Mouse (Mus musculus) neural tube, embryonic 11.5 days (tissue): ENCODE data around the gene Adora1. TPM values are rescaled to one million over a fixed set of nuclear protein-coding genes. Genes with fewer than 3 reads are reported as not detected.

Source experiments
- ATAC-seq: fragments of 200-750 bp; cut with Nextera tagmentation; 2 replicates; pipeline ENCODE4 v1.8.0; 2017; ENCODE audit warnings: moderate number of reproducible peaks, mild to moderate bottlenecking, moderate TSS enrichment, moderate library complexity; ENCODE audit not compliant: insufficient read depth, low FRiP score, low TSS enrichment
- DNase-seq: peaks from one replicate; pipeline ENCODE4 v3.0.0-alpha.2; 2015; ENCODE audit warnings: low spot score
- H3K27ac ChIP-seq: fragments of 300-500 bp; sonication (generic); 2 replicates; pipeline ENCODE4 v1.5.1; 2014; ENCODE audit warnings: low read depth, mild to moderate bottlenecking, low read length
- H3K27me3 ChIP-seq: fragments of 300-500 bp; sonication (generic); 2 replicates; pipeline ENCODE4 v1.6.1; 2014; ENCODE audit warnings: mild to moderate bottlenecking, low read length, mixed read lengths; ENCODE audit not compliant: control insufficient read depth, insufficient read depth
- H3K36me3 ChIP-seq: fragments of 300-500 bp; sonication (generic); 2 replicates; pipeline ENCODE4 v1.6.1; 2014; ENCODE audit warnings: mild to moderate bottlenecking, low read length, moderate library complexity, mixed read lengths; ENCODE audit not compliant: control insufficient read depth, insufficient read depth
- H3K4me1 ChIP-seq: fragments of 300-500 bp; sonication (generic); 2 replicates; pipeline ENCODE4 v1.6.1; 2014; ENCODE audit warnings: low read length, mixed read lengths; ENCODE audit not compliant: control insufficient read depth, insufficient read depth
- H3K4me2 ChIP-seq: fragments of 300-500 bp; sonication (generic); 2 replicates; pipeline ENCODE4 v1.6.1; 2014; ENCODE audit warnings: low read depth, mild to moderate bottlenecking, moderate library complexity
- H3K4me3 ChIP-seq: fragments of 300-500 bp; sonication (generic); 2 replicates; pipeline ENCODE4 v1.5.1; 2014; ENCODE audit warnings: low read depth, low read length
- H3K9ac ChIP-seq: fragments of 300-500 bp; sonication (generic); 2 replicates; pipeline ENCODE4 v1.6.1; 2014; ENCODE audit warnings: mild to moderate bottlenecking, low read length
- H3K9me3 ChIP-seq: fragments of 300-500 bp; sonication (generic); 2 replicates; pipeline ENCODE4 v1.6.1; 2016; ENCODE audit warnings: low read length; ENCODE audit not compliant: control insufficient read depth
- WGBS: fragments of 180-500 bp; shearing (Covaris S2); extraction: QIAGEN DNeasy Blood & Tissue Kit; methylation state at CpG from one replicate; pipeline ENCODE4 v1.1.7; 2014; 5-methylcytosine and 5-hydroxymethylcytosine counted together
- polyA plus RNA-seq: library from polyadenylated mRNA; unstranded; fragments of >200 nt; fragmentation: Nextera tagmentation; extraction: Ambion mirVana; gene quantifications from 2 replicates; pipeline ENCODE4 v1.2.1, GENCODE M21; 2014

Gene Adora1
- polyA plus RNA-seq, 1 experiment from 2014 or later = 1.4 TPM

- no peak overlapping the region for H3K4me3 ChIP-seq
- H3K4me1 ChIP-seq = no peaks in the 10 kb centered on the region
- H3K9ac ChIP-seq = no peak overlapping the region
- H3K36me3 ChIP-seq = no peaks in the 10 kb centered on the region
- ATAC-seq = no peak
- WGBS = 75% methylated on average over 14 of the region's 14 CpGs
- H3K4me2 ChIP-seq = no peak overlapping the region
- H3K27ac ChIP-seq = no peak overlapping the region
- DNase-seq = no peak
- no peaks in the 10 kb centered on the region for H3K9me3 ChIP-seq
- no peaks in the 10 kb centered on the region for H3K27me3 ChIP-seq
These were observed 67.6 kb downstream of the Adora1 start for GRCm38 (mm10) chr1:134167416-134168305.

DNA sequence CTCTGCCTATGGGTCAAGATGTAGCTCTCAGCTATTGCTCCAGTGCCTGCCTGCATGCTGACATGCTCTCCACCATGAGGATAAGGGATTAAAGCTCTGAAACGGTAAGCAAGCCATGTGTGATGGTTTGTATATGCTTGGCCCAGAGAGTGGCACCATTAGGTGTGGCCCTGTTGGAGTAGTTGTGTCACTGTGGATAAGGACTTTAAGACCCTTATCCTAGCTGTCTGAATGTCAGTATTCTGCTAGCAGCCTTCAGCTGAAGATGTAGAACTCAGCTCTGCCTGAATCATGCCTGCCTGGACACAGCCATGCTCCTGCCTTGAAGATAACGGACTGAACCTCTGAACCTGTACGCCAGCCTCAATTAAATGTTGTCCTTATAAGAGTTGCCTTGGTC lies 68.7 kb downstream of the Adora1 start:
- no peak for DNase-seq
- WGBS = 91% methylated on average over 3 of the region's 3 CpGs
- Histone ChIP-seq H3K36me3 (no peaks in the 10 kb centered on the region), H3K9me3 (no peaks in the 10 kb centered on the region), H3K9ac (no peak overlapping the region), H3K27ac (no peak overlapping the region), H3K27me3 (no peaks in the 10 kb centered on the region), H3K4me2 (no peak overlapping the region), H3K4me3 (no peak overlapping the region), H3K4me1 (no peaks in the 10 kb centered on the region)
- ATAC-seq = no peak

DNA sequence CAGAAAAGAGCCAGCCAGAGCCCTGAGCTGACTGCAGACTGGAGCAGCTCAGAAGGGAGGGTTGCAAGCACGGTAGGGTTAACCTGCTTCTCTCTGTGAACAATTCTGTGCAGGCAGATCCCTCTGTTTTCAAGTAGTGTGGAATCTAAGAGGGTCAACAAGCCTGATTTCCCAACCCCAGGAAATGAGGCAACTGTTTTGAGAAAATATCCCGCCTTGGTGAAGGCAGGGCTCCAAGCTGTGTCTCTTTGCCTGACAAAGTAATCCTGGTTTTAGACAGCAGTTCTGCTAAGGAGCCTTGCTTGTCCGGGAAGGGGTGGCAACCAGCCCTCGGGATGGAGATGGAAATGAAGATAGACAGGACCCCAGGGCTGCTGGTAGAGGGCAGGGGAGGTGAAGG lies 70.8 kb downstream of the Adora1 start:
- H3K4me2 ChIP-seq = no peak overlapping the region
- no peaks in the 10 kb centered on the region for H3K4me1 ChIP-seq
- WGBS = 75% methylated on average over 4 of the region's 4 CpGs
- H3K36me3 ChIP-seq = no peaks in the 10 kb centered on the region
- ATAC-seq (no peak), DNase-seq (no peak)
- no peaks in the 10 kb centered on the region for H3K9me3 ChIP-seq
- no peak overlapping the region for H3K9ac ChIP-seq
- no peaks in the 10 kb centered on the region for H3K27me3 ChIP-seq
- no peak overlapping the region for H3K4me3 ChIP-seq
- no peak overlapping the region for H3K27ac ChIP-seq

- Histone ChIP-seq H3K27ac (no peak overlapping the region), H3K4me2 (no peak overlapping the region), H3K27me3 (no peaks in the 10 kb centered on the region), H3K9me3 (no peaks in the 10 kb centered on the region), H3K4me3 (no peak overlapping the region), H3K4me1 (no peaks in the 10 kb centered on the region), H3K36me3 (no peaks in the 10 kb centered on the region), H3K9ac (no peak overlapping the region)
- WGBS = 89% methylated on average over 7 of the region's 7 CpGs
- DNase-seq (no peak), ATAC-seq (no peak)
These were observed 71.8 kb downstream of the Adora1 start for GRCm38 (mm10) chr1:134163476-134163875.

DNA sequence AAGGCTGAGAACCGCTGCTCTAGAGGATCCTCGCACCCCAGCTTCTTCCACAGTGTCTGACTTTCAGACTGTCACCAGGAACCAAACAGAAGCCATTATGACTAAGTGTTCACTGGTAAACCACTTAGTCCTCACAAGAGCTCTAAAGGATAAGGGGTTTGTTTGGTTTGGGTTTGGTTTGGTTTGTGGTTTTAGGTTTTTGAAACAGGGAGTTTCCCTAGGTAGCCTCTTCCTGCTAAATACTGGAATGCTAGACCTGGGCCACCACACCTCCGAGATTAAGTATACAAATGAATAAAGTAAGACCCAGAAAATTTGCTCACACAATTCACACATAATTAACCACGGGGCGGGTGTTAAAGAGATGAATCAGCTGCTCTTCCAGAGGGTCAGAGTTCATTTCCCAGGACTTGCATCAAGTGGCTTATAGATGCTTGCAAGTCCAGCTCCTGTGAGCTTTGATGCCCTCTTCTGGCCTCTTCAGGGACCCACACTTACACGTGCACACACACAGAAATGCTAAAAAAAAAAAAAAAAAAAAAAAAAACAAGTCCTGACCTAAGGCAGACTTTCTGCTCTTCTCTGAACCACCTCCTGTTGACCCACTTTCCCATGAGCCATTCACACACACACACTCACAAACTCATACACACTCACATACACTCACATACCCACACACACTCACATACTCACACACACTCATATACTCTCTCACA lies 72.6 kb downstream of the Adora1 start:
- DNase-seq (no peak), ATAC-seq (no peak)
- Histone ChIP-seq H3K4me2 (no peak overlapping the region), H3K4me3 (no peak overlapping the region), H3K27ac (no peak overlapping the region), H3K4me1 (no peaks in the 10 kb centered on the region), H3K36me3 (no peaks in the 10 kb centered on the region), H3K27me3 (no peaks in the 10 kb centered on the region), H3K9ac (no peak overlapping the region), H3K9me3 (no peaks in the 10 kb centered on the region)
- WGBS = 83% methylated on average over 6 of the region's 6 CpGs

DNA sequence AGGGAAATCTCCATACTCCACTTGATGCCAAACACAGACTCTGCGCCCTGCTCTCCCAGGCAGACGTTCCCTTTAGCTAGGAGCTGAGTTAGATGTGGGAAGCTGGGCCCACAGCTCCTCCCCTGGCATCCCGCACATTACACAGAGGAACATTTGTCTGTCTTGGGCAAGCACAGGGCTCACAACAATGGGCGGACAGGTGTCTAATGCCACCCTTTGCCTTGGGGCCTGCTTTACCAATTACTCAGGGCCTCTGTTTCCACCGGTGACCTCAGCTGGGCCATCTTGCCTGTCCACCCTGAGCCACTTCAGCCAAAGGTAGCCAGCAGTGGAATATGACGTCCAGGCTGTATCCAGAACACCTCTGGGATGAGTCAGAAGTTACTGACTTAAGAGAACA lies 73.8 kb downstream of the Adora1 start:
- Histone ChIP-seq H3K9ac (no peak overlapping the region), H3K27me3 (no peaks in the 10 kb centered on the region), H3K9me3 (no peaks in the 10 kb centered on the region), H3K4me1 (no peaks in the 10 kb centered on the region), H3K4me2 (no peak overlapping the region), H3K4me3 (no peak overlapping the region), H3K36me3 (no peaks in the 10 kb centered on the region), H3K27ac (no peak overlapping the region)
- DNase-seq (no peak), ATAC-seq (no peak)
- WGBS = 82% methylated on average over 6 of the region's 6 CpGs

DNA sequence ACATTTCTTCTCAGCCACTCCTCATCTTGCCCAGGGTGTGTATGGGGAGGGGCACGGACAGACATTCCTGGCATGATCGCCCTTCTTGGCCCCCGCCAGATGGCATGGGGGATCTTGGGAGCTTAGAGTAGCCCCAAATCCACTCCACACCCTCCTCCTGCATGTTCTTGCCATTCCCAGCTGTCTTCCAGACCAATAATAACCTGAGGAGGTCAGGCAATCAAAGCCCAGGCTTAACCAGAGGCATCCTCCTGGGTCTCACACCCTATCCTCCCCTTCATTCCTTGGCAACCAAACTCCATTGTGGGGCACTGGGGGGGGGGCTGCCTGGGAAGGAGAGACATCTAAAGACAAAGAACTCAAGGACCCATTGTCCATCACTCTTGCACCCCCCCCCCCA lies 74.8 kb downstream of the Adora1 start:
- Histone ChIP-seq H3K9ac (no peak overlapping the region), H3K27me3 (no peaks in the 10 kb centered on the region), H3K4me3 (no peak overlapping the region), H3K4me1 (no peaks in the 10 kb centered on the region), H3K9me3 (no peaks in the 10 kb centered on the region), H3K27ac (no peak overlapping the region), H3K36me3 (no peaks in the 10 kb centered on the region), H3K4me2 (no peak overlapping the region)
- ATAC-seq (no peak), DNase-seq (no peak)
- WGBS = 89% methylated on average over 3 of the region's 3 CpGs

DNA sequence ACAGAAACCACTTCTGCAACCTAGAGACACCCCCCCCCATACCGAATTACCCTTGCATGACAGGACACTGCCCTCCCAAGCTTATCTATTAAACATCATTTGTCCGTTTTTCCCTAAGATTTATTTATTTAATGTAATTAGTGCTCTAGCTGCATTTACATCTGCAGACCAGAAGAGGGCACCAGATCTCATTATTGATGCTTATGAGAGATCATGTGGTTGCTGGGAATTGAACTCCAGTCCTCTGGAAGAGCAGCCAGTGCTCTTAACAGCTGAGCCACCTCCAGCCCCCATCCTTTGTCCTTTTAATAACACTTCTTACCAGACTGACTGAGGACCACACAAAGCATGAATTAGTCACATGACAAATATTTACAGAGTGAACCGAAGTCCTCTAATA lies 80.6 kb downstream of the Adora1 start:
- ATAC-seq = no peak
- no peaks in the 10 kb centered on the region for H3K36me3 ChIP-seq
- no peak overlapping the region for H3K9ac ChIP-seq
- H3K27me3 ChIP-seq = no peaks in the 10 kb centered on the region
- H3K9me3 ChIP-seq = no peaks in the 10 kb centered on the region
- no peak overlapping the region for H3K4me2 ChIP-seq
- no peak overlapping the region for H3K4me3 ChIP-seq
- WGBS = 54% methylated on average over 3 of the region's 3 CpGs
- H3K4me1 ChIP-seq = no peaks in the 10 kb centered on the region
- H3K27ac ChIP-seq = no peak overlapping the region
- DNase-seq = no peak

DNA sequence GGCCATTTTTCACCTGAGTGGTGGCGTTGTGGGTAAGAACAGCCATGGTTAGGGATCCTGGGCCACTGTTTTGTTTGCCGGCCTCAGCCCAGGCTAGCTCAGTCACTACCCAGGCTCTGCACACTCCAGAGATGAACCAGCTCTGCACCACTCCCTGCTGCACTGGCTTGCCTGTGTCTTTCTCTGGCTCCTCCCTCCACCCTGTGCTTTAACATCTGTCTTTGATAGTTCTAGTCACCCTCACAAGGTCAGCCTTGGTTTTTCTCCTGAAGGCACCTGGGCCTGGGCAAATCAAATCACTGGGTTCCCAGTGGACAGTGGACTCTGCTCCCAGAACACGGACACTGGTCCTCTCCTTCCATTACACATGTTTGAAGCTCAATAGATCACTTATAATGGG lies 81.1 kb downstream of the Adora1 start:
- no peak overlapping the region for H3K9ac ChIP-seq
- no peaks in the 10 kb centered on the region for H3K27me3 ChIP-seq
- ATAC-seq (no peak), DNase-seq (no peak)
- no peaks in the 10 kb centered on the region for H3K9me3 ChIP-seq
- H3K4me1 ChIP-seq = no peaks in the 10 kb centered on the region
- 90% methylated on average over 3 of the region's 3 CpGs for WGBS
- H3K36me3 ChIP-seq = no peaks in the 10 kb centered on the region
- H3K4me2 ChIP-seq = no peak overlapping the region
- no peak overlapping the region for H3K27ac ChIP-seq
- no peak overlapping the region for H3K4me3 ChIP-seq
